Mouse (Mus musculus) embryo, embryonic 10 days (tissue): Measurements from ENCODE around the gene Kdr.

Experiments
- DNase-seq: peaks from one replicate; pipeline ENCODE4 v3.0.0-alpha.2; 2015; ENCODE audit warnings: low spot score

Kdr gene

GRCm38 (mm10) chr5:75978374-75979100, at the start of gene Kdr:
Gene Kdr, minus strand, starts transcription at chr5:75978458.
- DNase-seq: peak; percentile 89

GRCm38 (mm10) chr5:76026805-76027204, 48.5 kb upstream of the Kdr start:
- DNase-seq: no peak

GRCm38 (mm10) chr5:76025996-76026665, 47.9 kb upstream of the Kdr start:
- DNase-seq: peak; percentile 72

DNA sequence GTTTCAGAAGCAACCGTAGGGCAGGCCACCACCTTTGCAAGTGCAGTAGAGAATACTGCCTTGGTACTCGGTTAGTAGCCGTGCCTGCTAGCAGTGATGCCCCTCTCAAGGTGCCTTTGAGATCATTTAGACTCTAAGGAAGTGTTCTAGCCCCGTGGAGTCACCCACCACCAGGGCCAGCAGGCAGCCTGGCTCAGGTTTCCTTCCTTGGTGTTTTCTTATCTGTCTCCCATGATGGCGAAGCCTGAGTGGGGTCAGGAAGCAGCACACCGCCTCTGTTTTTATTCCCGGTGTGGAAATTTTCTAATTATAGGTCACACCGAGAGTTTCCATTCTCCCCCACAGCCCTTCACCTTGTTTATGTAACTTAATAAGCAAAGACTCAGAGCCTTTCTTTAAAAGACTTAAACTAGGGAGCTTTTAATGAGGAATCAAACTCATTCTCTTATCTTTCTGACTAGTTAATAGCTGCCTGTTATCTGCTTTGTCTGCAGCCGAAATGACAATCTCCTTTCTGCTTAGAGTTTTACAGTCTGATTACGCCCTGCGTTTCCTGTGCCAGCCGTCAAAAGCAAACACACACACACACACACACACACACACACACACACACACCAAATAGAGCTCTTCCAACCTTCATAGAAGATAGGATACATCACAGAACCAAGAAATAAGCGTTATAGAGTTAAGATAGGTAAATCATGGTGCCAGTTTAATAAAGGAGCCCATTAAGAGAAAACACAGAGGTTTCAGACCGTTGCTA, 44.9 kb upstream of the Kdr start:
- no peak for DNase-seq

DNA sequence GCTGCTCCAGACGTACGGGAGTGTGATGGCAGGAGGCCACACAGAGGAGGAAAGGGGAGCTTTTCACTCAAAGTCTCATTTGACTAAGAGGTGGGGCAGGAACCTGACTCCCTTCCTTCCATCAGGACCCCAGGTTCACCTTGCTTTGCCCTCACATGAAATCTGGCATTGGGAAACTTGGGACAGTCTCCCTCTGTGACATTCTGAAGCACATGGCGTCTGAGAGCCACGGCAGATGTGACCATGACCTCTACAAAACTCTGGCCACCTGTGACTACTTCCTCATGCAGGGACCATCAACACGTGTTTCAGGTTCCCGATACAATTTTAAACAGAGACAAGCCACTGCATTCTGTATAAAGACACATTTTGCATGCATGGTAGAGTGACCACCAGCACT, 44.2 kb upstream of the Kdr start:
- DNase-seq: no peak

GRCm38 (mm10) chr5:76018321-76018720, 40.1 kb upstream of the Kdr start:
- DNase-seq: no peak

DNA sequence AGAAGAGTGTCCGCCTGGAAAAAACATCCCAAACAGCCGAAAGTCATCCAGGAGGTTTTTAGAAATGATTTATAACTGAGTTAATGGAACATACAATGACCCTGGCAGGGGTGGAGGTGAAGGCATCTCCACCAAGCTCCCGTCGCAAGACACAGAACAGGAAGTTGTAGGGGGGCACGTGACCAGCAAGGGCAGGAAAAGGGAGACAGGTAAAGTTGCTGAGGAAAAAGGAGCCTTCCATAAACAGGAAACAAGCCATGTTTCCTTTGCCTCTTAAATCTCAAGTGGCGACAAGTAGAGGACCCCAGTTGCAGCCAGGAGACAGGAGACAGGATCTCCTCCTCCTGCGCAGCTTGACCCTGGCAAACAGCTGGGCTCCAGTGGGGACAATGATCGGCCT, 37.8 kb upstream of the Kdr start:
- no peak for DNase-seq

GRCm38 (mm10) chr5:76013881-76014431, 35.7 kb upstream of the Kdr start:
- no peak for DNase-seq

- DNase-seq: no peak
Observed at GRCm38 (mm10) chr5:76006403-76006802, 28.1 kb upstream of the Kdr start.

DNA sequence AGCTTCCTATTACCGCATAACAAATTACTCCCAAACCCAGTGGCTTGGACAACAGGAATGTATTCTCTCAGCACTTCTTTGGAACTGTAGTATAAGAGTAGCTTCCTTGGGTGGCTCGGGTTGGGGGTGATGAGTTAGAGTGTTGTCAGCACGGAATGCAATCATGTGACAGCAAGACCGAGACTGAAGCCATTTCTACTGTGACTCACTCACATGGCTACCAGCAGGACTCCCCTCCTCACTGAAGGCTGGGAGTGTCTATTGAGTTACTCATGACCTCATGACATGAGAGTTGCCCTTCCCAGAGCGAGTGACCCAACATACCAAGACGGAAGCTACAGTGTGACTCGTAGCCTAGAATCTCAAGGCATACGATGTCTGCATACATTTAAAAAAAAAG, 12.0 kb upstream of the Kdr start:
- DNase-seq: no peak

GRCm38 (mm10) chr5:75987530-75987929, 9.3 kb upstream of the Kdr start:
- no peak for DNase-seq

GRCm38 (mm10) chr5:75980521-75981311, 2.5 kb upstream of the Kdr start:
- DNase-seq: no peak

- peak; percentile 15 for DNase-seq
Observed at GRCm38 (mm10) chr5:75979108-75979507, 850 bp upstream of the Kdr start.

GRCm38 (mm10) chr5:75977441-75978373, 551 bp downstream of the Kdr start:
- DNase-seq: peak; percentile 32

DNA sequence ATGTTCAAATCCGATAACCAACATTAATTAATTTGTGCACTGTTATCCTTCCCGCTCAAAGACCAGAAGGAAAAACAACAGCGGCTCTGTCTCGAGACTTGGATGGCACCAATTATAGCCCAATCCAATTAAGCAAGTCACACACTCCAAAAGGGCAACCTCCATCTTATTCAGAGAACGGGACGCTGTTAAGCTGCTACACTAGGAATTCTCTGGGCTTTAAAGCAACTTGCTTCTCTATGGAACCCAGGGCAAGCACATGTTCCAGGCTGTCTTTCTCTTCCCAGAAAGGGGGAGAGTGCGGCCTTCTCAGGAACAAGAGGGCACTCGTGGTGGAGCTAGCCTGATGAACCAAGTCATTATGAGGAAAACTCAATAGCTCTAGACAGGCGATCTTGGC, 1.6 kb downstream of the Kdr start:
- no peak for DNase-seq

DNA sequence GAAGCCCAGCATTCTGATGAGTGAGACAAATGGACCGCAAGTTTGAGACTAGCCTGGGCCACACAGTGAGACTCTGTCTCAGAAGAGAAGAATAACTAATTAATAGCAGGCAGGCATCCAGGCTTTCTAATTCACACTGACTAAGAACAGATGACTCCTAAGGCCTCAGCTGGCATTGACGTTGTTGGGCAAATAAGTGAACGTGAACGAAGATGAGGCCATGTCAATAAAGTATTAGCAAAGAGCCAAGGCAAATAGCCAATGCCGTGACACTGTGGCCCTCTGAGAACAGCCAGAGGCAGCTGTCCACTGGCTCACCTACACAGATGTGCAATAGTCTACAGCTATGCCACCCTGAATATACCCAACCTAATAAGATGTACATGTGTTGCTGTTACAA, 2.9 kb downstream of the Kdr start:
- DNase-seq: no peak

GRCm38 (mm10) chr5:75974543-75975130, 3.6 kb downstream of the Kdr start:
- peak; percentile 11 for DNase-seq

DNA sequence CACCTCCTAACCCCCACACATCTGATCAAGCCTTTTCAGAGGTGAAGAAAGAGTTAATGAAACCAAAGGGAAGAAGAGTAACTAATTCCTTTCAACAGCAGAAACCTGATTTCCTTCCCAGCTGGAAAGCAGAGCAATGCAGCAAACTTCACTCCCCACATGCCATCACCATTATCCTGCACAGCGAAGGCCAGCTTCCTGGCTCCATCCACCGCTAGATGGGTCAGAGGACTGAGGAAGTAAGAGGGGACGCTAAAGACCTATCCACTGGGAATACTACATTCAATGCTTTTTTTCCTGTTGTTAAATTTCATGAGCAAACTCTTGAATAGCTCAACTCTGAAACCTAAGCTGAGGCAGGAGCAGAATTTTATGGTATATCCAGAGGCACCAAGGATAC, 8.4 kb downstream of the Kdr start:
- DNase-seq: peak; percentile 21

GRCm38 (mm10) chr5:75962558-75962957, 15.7 kb downstream of the Kdr start:
- no peak for DNase-seq

DNA sequence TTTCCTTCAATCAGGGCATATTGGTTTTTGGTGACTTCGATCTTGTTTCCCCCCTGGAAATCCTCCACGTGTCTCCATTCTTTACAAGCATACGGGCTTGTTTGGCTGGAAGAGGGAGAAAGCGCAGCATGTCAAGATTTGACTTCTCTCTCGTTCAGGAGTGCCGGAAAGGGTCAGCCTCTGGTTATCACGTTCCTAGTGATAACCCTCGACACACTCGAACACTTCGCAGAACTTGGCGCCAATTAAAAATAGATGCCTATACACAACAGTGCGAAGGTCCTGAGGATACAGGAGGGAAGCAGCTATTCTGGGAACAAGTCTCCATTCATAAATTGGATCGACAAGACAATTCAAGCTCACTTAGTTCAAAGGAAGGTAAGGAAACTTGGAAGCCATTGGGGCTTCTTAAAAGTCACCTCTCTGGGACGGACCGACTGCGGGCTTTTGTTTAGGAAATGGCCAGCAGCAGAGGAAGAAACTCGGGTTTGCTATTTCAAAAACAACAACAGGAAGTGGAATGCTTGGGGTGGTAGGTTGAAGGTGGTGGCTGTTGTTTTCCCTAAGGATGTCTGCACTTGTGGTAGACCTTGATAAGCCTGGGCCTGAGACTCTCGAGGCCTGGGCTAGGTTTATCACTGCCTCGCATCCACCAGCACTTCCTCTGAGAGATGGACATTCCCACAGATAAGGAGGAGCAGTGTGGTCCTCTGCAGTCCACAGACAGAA, 16.4 kb downstream of the Kdr start:
- DNase-seq: no peak
